Mouse (Mus musculus) WW6 (cell line): ENCODE measurements around the gene Hoxa13.

Experiments used
- DNase-seq: peaks from one replicate; pipeline ENCODE4 v3.0.0-alpha.2; 2013; ENCODE audit warnings: low read depth, low spot score

Hoxa13 gene

GRCm38 (mm10) chr6:52260654-52261575, at the start of gene Hoxa13:
Hoxa13 (minus strand) TSS chr6:52260880.
- no peak for DNase-seq

GRCm38 (mm10) chr6:52310366-52310765, 49.7 kb upstream of the Hoxa13 start:
- DNase-seq, result no peak

GRCm38 (mm10) chr6:52309766-52310165, 49.1 kb upstream of the Hoxa13 start:
- DNase-seq, result no peak

DNA sequence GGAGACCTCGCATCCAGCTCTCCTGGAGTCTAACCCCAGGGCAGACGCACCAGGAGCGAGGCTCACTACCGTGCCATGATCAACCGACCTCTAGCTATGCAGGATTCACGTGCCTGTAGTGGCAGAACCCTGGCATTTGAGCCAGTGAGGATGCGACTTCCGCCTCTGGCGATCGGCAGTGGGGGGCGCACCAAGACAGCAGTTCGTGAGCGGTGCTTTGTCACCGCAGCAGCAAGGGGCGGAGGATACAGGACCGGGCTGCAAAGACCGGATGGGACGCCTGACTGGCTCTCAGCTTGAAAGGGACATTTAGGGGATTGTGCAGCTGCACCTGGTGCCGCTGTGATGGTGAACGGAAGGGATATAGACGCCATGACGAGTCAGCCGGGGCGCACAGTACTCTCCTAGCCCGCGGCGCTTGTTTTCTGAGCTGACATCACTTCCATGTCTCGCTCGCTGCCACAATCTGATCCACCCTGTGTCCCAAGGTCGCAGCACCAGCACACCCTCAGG, 45.3 kb upstream of the Hoxa13 start:
- no peak for DNase-seq

- DNase-seq, result no peak
These were observed 42.7 kb upstream of the Hoxa13 start for GRCm38 (mm10) chr6:52303426-52303825.

DNA sequence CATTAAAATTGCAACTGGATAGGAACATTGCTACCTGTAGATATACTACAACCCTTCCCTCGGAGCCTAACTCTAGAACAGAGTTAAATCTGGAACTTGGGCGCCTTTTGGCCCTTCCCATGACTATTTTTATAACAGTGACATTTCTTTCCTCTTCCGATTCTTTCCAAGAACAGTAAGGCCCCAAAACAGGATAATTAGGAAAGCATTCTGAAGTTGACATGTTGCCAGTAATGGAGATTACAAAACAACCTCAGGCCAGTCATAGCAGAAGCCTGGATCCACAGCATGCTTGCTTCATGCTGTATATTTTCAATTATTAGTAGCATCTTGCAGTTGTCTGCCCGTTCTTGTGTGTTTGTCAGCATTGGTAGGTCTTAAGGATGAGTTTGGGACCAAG, 40.1 kb upstream of the Hoxa13 start:
- no peak for DNase-seq

GRCm38 (mm10) chr6:52298511-52298910, 37.8 kb upstream of the Hoxa13 start:
- no peak for DNase-seq

DNA sequence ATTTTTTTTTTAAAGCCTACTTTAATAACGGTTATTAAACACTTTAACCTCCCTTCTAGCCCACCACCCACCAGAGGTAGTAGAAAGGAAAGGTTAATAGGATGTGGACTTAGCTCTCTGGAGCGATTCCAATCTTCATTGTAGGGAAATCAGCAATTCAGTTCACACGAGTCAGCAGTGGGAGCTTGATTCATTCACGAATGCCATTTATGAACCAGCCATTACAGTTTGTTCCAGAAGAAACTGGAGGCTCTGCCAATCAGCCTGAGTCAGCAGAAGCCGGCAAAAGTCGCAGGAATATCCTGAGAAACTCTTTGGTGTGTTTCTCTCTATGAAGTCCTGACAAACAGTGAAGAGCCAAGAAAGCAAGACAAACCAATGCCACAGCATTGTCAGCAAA, 33.9 kb upstream of the Hoxa13 start:
- DNase-seq, result no peak

- DNase-seq, result no peak
These were observed 31.6 kb upstream of the Hoxa13 start for GRCm38 (mm10) chr6:52292328-52292727.

DNA sequence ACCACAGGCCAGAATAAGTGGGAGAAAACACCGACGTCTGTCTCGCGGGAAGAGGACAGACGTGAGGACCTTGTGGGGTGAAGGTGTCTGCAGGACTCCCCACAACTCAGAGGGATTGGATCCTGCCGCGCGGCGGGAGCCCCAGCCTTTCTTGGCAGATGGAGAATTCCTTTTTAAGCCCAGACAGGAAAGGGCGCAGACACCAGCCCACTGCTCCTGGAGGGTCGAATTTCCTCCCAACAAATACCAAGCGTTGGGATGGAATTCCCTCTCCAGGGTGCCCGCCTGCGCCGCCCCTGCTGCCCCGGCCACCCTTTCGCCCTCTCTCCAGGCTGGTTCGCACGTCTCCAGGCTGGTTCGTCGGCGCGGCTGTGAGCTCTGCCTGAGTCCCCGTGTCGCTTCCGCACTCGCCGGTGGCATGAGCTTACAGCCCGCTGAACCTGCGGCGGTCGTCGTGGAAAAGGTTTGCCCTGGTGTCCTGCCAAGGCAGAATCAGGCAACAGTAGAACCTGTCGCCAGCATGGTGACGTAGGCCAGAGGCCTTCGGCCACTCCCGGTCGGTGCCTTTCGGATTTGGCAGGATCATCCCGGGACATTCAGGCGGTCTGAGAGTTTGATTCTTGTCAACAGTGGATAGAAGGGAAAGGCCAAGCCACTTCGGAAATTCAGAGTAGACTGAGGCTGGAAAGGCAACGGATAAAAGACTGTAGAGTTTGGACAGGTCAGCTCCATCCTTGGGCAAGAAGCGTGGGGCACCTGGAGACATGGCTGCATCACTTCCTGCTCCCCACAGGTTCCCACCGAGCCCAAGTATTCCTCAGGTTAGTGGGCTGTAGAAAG, 30.6 kb upstream of the Hoxa13 start:
- DNase-seq, result no peak

DNA sequence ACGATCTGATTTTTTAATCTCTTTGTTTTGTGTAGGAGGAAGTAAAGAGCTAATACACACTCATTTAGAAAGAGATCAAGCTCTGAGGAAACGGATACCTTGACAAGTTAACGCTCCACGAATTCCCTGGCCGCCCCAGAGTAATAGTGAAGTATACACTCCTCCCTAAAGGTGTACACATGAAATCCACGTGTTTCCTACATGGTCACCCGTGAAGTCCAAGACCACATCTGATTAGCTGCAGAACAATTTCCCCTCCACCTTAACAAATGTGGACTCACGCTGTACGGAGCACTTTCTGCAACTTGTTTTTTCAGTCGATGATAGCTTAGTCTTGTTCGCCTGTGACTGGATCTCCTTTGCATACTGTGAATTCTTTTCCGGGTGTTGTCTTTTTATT, 29.5 kb upstream of the Hoxa13 start:
- DNase-seq, result no peak

DNA sequence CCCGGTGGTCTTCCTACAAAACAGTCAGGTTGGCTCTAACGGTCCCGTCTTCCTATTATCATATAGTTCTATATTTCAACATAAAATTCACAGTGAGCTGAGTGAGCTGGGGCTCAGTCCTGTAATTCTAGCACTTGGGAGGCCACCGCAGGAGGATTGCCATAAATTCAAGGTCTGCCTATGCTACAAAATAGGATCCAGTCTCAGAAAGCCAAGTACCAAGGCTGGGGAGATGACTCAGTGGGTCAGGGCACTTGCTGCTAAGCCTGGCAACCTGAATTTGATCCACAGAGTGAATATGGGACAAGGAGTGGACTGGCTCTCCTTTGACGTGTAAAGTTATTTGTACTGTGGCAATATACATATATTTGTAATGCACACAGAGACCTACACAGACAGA, 23.2 kb upstream of the Hoxa13 start:
- DNase-seq, result no peak

DNA sequence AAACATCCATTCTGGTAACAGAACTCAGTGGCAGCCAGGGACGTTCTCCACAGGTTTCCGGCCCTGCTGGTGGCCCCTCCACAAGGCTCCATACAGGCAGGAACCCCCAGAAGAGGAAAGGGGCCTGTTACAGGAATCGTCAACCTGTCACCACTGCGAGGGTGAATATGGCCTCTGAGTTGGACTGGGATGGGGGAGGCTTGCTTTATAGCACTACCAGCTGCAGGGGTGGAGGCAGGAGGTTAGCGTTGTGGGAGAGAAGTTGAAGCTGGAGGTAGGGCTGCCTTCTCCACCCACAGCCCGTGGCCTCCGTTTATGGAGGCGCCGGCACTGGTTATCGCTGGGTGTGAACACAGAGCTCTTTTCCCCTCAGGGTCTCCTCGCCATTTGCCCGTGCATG, 20.4 kb upstream of the Hoxa13 start:
- no peak for DNase-seq

DNA sequence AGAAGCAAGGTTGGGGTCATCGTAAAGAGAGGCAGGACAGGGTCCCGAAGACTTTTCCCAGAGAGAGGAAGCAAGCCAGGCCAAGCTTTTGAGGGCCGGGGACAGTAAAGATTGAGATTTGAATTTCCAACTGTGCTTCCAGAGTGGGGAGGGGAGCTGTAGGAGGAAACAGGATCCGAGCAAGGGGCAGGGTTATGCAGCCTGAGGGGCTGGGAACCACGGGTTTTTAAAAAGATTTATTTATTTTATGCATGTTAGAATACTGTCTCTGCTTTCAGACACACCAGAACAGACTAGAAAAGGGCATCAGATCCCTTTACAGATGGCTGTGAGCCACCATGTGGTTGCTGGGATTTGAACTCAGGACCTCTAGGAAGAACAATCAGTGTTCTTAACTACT, 16.2 kb upstream of the Hoxa13 start:
- DNase-seq, result no peak

DNA sequence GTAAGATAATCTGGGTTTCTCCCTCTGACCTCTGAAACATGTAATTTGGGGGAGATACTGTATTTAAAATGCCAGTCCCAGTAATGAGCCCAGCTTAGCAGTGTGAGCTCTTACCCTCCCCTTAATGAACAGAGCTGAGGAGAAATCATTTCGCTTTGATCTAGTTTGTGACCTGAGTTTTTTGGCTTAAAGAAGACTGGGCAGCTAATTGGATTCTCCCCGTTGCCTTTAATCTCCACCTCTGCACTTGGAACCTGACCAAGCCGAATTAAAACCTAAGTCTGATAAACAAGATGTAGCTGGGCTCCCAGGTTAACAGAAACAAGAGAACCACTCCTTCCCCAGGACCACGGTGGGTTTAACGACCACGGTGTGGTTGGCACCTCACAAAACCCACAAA, 15.7 kb upstream of the Hoxa13 start:
- no peak for DNase-seq

- no peak for DNase-seq
These were observed 15.0 kb upstream of the Hoxa13 start for GRCm38 (mm10) chr6:52275563-52276280.

- DNase-seq, result no peak
These were observed 13.9 kb upstream of the Hoxa13 start for GRCm38 (mm10) chr6:52274576-52274975.

GRCm38 (mm10) chr6:52273656-52274280, 13.1 kb upstream of the Hoxa13 start:
- no peak for DNase-seq

- no peak for DNase-seq
These were observed 12.3 kb upstream of the Hoxa13 start for GRCm38 (mm10) chr6:52272766-52273655.
